In the genomic region with DNA sequence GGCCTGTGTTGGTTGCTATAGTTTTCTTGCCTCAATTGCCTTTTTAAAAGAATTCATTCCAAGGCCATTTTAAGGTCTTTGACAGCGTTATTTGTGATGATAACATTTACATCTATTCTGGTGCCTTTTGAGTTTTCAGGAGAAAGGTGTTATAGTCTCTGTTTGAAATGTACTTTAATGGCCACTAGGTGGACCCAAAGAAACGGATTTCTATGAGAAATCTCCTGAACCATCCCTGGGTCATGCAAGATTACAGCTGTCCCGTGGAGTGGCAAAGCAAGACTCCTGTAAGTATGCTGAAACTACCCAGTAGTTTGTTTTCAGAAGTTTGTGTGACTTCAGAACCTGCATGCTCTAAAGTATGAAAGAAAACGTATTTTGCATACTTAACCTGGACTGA, we compare ENCODE assay signal across 9 mouse cellular contexts. TPM values are rescaled to one million over a fixed set of nuclear protein-coding genes. Genes with fewer than 3 reads are reported as not detected.
DNase-seq lines count a peak whose midpoint lies in the region; ATAC-seq and TF ChIP-seq lines count a peak whose summit lies in the region.
"Had no signal": no experiment of that assay in that cellular context is flagged by ENCODE, and none has a peak within 500 bp of the region (broad histone marks: within the 10 kb centered on the region; RNA-seq: fewer than 3 reads in every experiment).

No protein-coding gene starts in this region.

- TF ChIP-seq CTCF in thymus, adult 2 months (IDR thresholded peaks at IDR 0.05; ENCODE audit: borderline replicate concordance, control insufficient read depth, extremely low read depth, insufficient read depth, low read length, poor library complexity) = no peak

- H3K36me3 ChIP-seq in hindbrain, embryonic 15.5 days = no peaks in the 10 kb centered on the region
- H3K36me3 ChIP-seq in hindbrain, embryonic 10.5 days = peaks cover 89% of the 10 kb centered on the region
- H3K36me3 ChIP-seq in thymus, adult 2 months (ENCODE audit: control insufficient read depth, insufficient read depth, low read length) = peaks cover 4% of the 10 kb centered on the region; the same call in 1 of the 2 replicates

- TF ChIP-seq POLR2A in thymus, adult 2 months (IDR thresholded peaks at IDR 0.05; ENCODE audit: control insufficient read depth, extremely low read depth, insufficient read depth, low read length, poor library complexity) = no peak

- no peak overlapping the region for H3K4me2 ChIP-seq in hindbrain, embryonic 15.5 days

- WGBS in hindbrain, embryonic 15.5 days = 52% methylated on average over 4 of the region's 4 CpGs
- WGBS in hindbrain, embryonic 10.5 days = 54% methylated on average over 4 of the region's 4 CpGs
- 59% methylated on average over 4 of the region's 4 CpGs for WGBS in thymus, adult 2 months

- no peaks in the 10 kb centered on the region for H3K4me1 ChIP-seq in hindbrain, embryonic 15.5 days (replicated peaks)
- H3K4me1 ChIP-seq in hindbrain, embryonic 10.5 days (replicated peaks) = no peaks in the 10 kb centered on the region
- no peaks in the 10 kb centered on the region for H3K4me1 ChIP-seq in thymus, adult 2 months (replicated peaks; ENCODE audit: control insufficient read depth, insufficient read depth, low read length)

- ATAC-seq in hindbrain, embryonic 15.5 days (ENCODE audit: low FRiP score, low read depth) = peak; percentile 30; the same call in 1 of the 2 replicates

- H3K4me3 ChIP-seq in hindbrain, embryonic 15.5 days = no peak overlapping the region
- no peak overlapping the region for H3K4me3 ChIP-seq in hindbrain, embryonic 10.5 days
- no peak overlapping the region for H3K4me3 ChIP-seq in thymus, adult 2 months (ENCODE audit: control insufficient read depth, insufficient read depth, low read length)

- no peak overlapping the region for H3K9ac ChIP-seq in hindbrain, embryonic 15.5 days

- no peaks in the 10 kb centered on the region for H3K9me3 ChIP-seq in hindbrain, embryonic 15.5 days
- no peaks in the 10 kb centered on the region for H3K9me3 ChIP-seq in hindbrain, embryonic 10.5 days

- DNase-seq in hindbrain, embryonic 10.5 days (ENCODE audit: low spot score) = no peak
- DNase-seq in thymus, postnatal 0 days (ENCODE audit: low spot score) = peak; percentile 17
- no peak for DNase-seq in thymus, adult 2 months
- DNase-seq in c-Kit-positive CD71-positive TER-119-positive erythroid progenitor cells, embryonic 14.5 days (ENCODE audit: low spot score) = peak; percentile 8
- no peak for DNase-seq in testis, postnatal 14 days (ENCODE audit: low spot score)
- DNase-seq in adrenal gland, postnatal 10 days = no peak
- no peak for DNase-seq in gastrocnemius, adult 8-10 months (ENCODE audit: low spot score in 2 of 2)
- DNase-seq: lung, adult 2 months had no signal

- H3K27me3 ChIP-seq in hindbrain, embryonic 15.5 days = no peaks in the 10 kb centered on the region
- no peaks in the 10 kb centered on the region for H3K27me3 ChIP-seq in hindbrain, embryonic 10.5 days (ENCODE audit: insufficient read depth, poor library complexity, severe bottlenecking)
- H3K27me3 ChIP-seq in thymus, adult 2 months (ENCODE audit: control insufficient read depth, insufficient read depth, low read length) = no peaks in the 10 kb centered on the region

- H3K27ac ChIP-seq in hindbrain, embryonic 15.5 days (replicated peaks) = no peak overlapping the region
- H3K27ac ChIP-seq in hindbrain, embryonic 10.5 days = no peak overlapping the region
- no peak overlapping the region for H3K27ac ChIP-seq in thymus, adult 2 months (ENCODE audit: control insufficient read depth, insufficient read depth, low read length)

RNA-seq across cellular contexts. Expression of gene Melk, which starts 24.8 kb away (rescaled TPM):
- polyA plus RNA-seq in hindbrain, embryonic 15.5 days (2015; fragmentation: Nextera tagmentation; extraction: Ambion mirVana) = 8.5 and 10.3 TPM in 2 replicates
- 53.7 and 74.1 TPM in 2 replicates for polyA plus RNA-seq in hindbrain, embryonic 10.5 days (2016; fragmentation: Nextera tagmentation; extraction: Ambion mirVana)
- polyA plus RNA-seq in thymus, postnatal 0 days (2015; fragmentation: Nextera tagmentation; extraction: Ambion mirVana) = 25.9 and 26.8 TPM in 2 replicates
- polyA plus RNA-seq in thymus, adult 2 months (2012; rRNA removed) = 5.3 and 7.7 TPM in 2 replicates
- total RNA-seq in adrenal gland, postnatal 10 days (2021) = 1 to 10 TPM; 6.6 to 6.9 TPM
- total RNA-seq in gastrocnemius, adult 8-10 months (2022) = not detected

Comparison
In these comparisons a context has a peak if more than half of its experiments do, and no peak if none do; other contexts are left out.
1. DNase-seq: peak in thymus, postnatal 0 days (single experiment) and c-Kit-positive CD71-positive TER-119-positive erythroid progenitor cells, embryonic 14.5 days (single experiment); none in hindbrain, embryonic 10.5 days (single experiment), thymus, adult 2 months (single experiment), testis, postnatal 14 days (single experiment), adrenal gland, postnatal 10 days (single experiment) and gastrocnemius, adult 8-10 months (0 of 2).